Mouse (Mus musculus) heart, postnatal 0 days (tissue): ENCODE data around the gene Chrdl2. TPM values are rescaled to one million over a fixed set of nuclear protein-coding genes. Genes with fewer than 3 reads are reported as not detected.

ENCODE experiments used
- ATAC-seq: fragments of 200-750 bp; cut with Nextera tagmentation; 2 replicates; pipeline ENCODE4 v1.8.0; 2017; ENCODE audit warnings: low read depth, moderate number of reproducible peaks, moderate library complexity; ENCODE audit not compliant: insufficient read depth
- DNase-seq: peaks from one replicate; pipeline ENCODE4 v3.0.0-alpha.2; 2016; ENCODE audit warnings: low spot score
- H3K27ac ChIP-seq: fragments of 300-500 bp; sonication (generic); 2 replicates; pipeline ENCODE4 v1.5.1; 2014; ENCODE audit warnings: low read depth, mild to moderate bottlenecking
- H3K27me3 ChIP-seq: fragments of 300-500 bp; sonication (generic); 2 replicates; pipeline ENCODE4 v1.6.1; 2014; ENCODE audit warnings: low read length, mixed read lengths; ENCODE audit not compliant: control insufficient read depth, insufficient read depth
- H3K36me3 ChIP-seq: fragments of 300-500 bp; sonication (generic); replicated peaks from 2 replicates; pipeline ENCODE4 v1.6.1; 2014; ENCODE audit warnings: low read length, mixed read lengths; ENCODE audit not compliant: control insufficient read depth, insufficient read depth
- H3K4me1 ChIP-seq: fragments of 300-500 bp; sonication (generic); 2 replicates; pipeline ENCODE4 v1.6.1; 2014; ENCODE audit warnings: antibody characterized with exemption; ENCODE audit not compliant: control insufficient read depth, insufficient read depth
- H3K4me2 ChIP-seq: fragments of 300-500 bp; sonication (generic); 2 replicates; pipeline ENCODE4 v1.6.1; 2014; ENCODE audit warnings: low read depth, mild to moderate bottlenecking, low read length, moderate library complexity
- H3K4me3 ChIP-seq: fragments of 300-500 bp; sonication (generic); 2 replicates; pipeline ENCODE4 v1.5.1; 2014; ENCODE audit warnings: low read depth, low read length
- H3K9ac ChIP-seq: fragments of 300-500 bp; sonication (generic); replicated peaks from 2 replicates; pipeline ENCODE4 v1.6.1; 2014; ENCODE audit warnings: low read depth, low read length, mixed read lengths
- H3K9me3 ChIP-seq: fragments of 300-500 bp; sonication (generic); replicated peaks from 2 replicates; pipeline ENCODE4 v1.6.1; 2016; ENCODE audit warnings: low read length; ENCODE audit not compliant: control insufficient read depth
- CTCF ChIP-seq: IDR thresholded peaks from 2 replicates; pipeline ENCODE4 v1.5.1; 2016; ENCODE audit warnings: antibody characterized with exemption, control low read depth, low read depth
- EP300 ChIP-seq: IDR thresholded peaks from 2 replicates; pipeline ENCODE4 v1.6.1; 2016; ENCODE audit warnings: antibody characterized with exemption, low read depth
- WGBS: fragments of 180-500 bp; shearing (Covaris S2); extraction: QIAGEN DNeasy Blood & Tissue Kit; methylation state at CpG from one replicate; pipeline ENCODE4 v1.1.7; 2014; 5-methylcytosine and 5-hydroxymethylcytosine counted together
- polyA plus RNA-seq: library from polyadenylated mRNA; unstranded; fragments of >200 nt; fragmentation: Nextera tagmentation; extraction: Ambion mirVana; gene quantifications from 2 replicates; pipeline ENCODE4 v1.2.1, GENCODE M21; 2015
- total RNA-seq: library from RNA; depleted of rRNA; stranded (reverse); fragments of >200 nt; gene quantifications from 2 replicates; pipeline ENCODE4 v1.2.3, GENCODE M21; 2014; ENCODE audit warnings: low replicate concordance

The Chrdl2 gene
- total and polyA plus RNA-seq, 2 experiments from 2014 or later = 0.12 TPM; not detected in 1

GRCm38 (mm10) chr7:99974208-99974970, 31.6 kb upstream of the Chrdl2 start:
- no peak for ATAC-seq
- H3K4me1 ChIP-seq = peaks cover 8% of the 10 kb centered on the region
- no peak overlapping the region for H3K4me3 ChIP-seq
- H3K27ac ChIP-seq = 0 out of 2 replicates have a peak overlapping the region, but pooled peaks have one; percentile 16
- no peak overlapping the region for H3K9ac ChIP-seq
- TF ChIP-seq CTCF (no peak), EP300 (no peak)
- 67% methylated on average over 10 of the region's 10 CpGs for WGBS
- no peaks in the 10 kb centered on the region for H3K27me3 ChIP-seq
- no peaks in the 10 kb centered on the region for H3K36me3 ChIP-seq
- H3K4me2 ChIP-seq = no peak overlapping the region
- no peak for DNase-seq
- H3K9me3 ChIP-seq = no peaks in the 10 kb centered on the region

- Histone ChIP-seq H3K27me3 (no peaks in the 10 kb centered on the region), H3K9ac (no peak overlapping the region), H3K4me1 (peaks cover 8% of the 10 kb centered on the region), H3K36me3 (no peaks in the 10 kb centered on the region), H3K9me3 (no peaks in the 10 kb centered on the region), H3K4me2 (no peak overlapping the region), H3K4me3 (no peak overlapping the region), H3K27ac (no peak overlapping the region)
- DNase-seq (no peak), ATAC-seq (no peak)
- 86% methylated on average over 5 of the region's 5 CpGs for WGBS
- TF ChIP-seq CTCF (no peak), EP300 (no peak)
Observed at GRCm38 (mm10) chr7:99975819-99976575, 30.0 kb upstream of the Chrdl2 start.

GRCm38 (mm10) chr7:99978041-99978440, 27.9 kb upstream of the Chrdl2 start:
- Histone ChIP-seq H3K4me3 (no peak overlapping the region), H3K4me1 (peaks cover 8% of the 10 kb centered on the region), H3K9ac (no peak overlapping the region), H3K9me3 (no peaks in the 10 kb centered on the region), H3K36me3 (no peaks in the 10 kb centered on the region), H3K4me2 (no peak overlapping the region), H3K27ac (no peak overlapping the region), H3K27me3 (no peaks in the 10 kb centered on the region)
- TF ChIP-seq EP300 = no peak
- TF ChIP-seq CTCF = no peak
- DNase-seq (no peak), ATAC-seq (no peak)
- 80% methylated on average over 2 of the region's 2 CpGs for WGBS

GRCm38 (mm10) chr7:99979081-99979480, 26.9 kb upstream of the Chrdl2 start:
- Histone ChIP-seq H3K4me1 (peaks cover 8% of the 10 kb centered on the region), H3K4me3 (peak overlapping the region; percentile 97), H3K27me3 (no peaks in the 10 kb centered on the region), H3K9me3 (no peaks in the 10 kb centered on the region), H3K4me2 (peak overlapping the region; percentile 76), H3K9ac (peak overlapping the region; percentile 100), H3K36me3 (no peaks in the 10 kb centered on the region), H3K27ac (no peak overlapping the region)
- 4% methylated on average over 6 of the region's 6 CpGs for WGBS
- no peak for DNase-seq
- no peak for ATAC-seq
- TF ChIP-seq EP300 (no peak), CTCF (no peak)

GRCm38 (mm10) chr7:99979546-99980131, 26.3 kb upstream of the Chrdl2 start:
- ATAC-seq = peak; percentile 74
- no peak for TF ChIP-seq CTCF
- no peak for TF ChIP-seq EP300
- Histone ChIP-seq H3K9ac (peak overlapping the region; percentile 100), H3K27ac (peak overlapping the region; percentile 98), H3K9me3 (no peaks in the 10 kb centered on the region), H3K4me1 (peaks cover 8% of the 10 kb centered on the region), H3K4me2 (peak overlapping the region; percentile 76), H3K27me3 (no peaks in the 10 kb centered on the region), H3K4me3 (peak overlapping the region; percentile 97), H3K36me3 (no peaks in the 10 kb centered on the region)
- WGBS = under 1% methylated on average over 48 of the region's 51 CpGs
- DNase-seq = peak; percentile 33
